Mouse (Mus musculus): ENCODE measurements around the gene Hpd. TPM values are rescaled to one million over a fixed set of nuclear protein-coding genes. Genes with fewer than 3 reads are reported as not detected.

Gene Hpd
- total and polyA plus RNA-seq, 2 experiments from 2014 or later = not detected

- ATAC-seq (ENCODE audit: low FRiP score) = no peak
- WGBS = 90% methylated on average over 4 of the region's 4 CpGs
Observed at GRCm38 (mm10) chr5:123198523-123198922, 16.0 kb upstream of the Hpd start.

DNA sequence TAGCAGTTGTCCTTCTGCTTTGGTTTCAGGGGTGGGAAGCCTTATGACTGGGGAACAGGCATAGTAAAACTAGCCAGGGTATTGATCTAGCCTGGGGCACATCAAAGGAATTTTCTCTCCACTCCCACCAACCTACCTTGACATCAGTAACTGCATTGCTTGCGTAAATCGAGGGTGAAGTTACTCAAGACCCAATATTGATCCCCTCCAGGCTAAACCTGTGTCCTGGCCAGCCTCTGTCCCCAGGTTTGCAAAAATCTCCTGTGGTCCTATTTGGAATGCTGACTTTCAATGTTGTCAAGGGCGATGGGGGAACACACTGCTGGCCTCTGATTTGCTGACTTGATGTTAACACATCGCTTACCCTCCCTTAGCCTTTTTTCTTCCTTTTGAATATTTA, 14.2 kb upstream of the Hpd start:
- no peak overlapping the region for H3K4me2 ChIP-seq (ENCODE audit: low read depth, low read length, poor library complexity, severe bottlenecking)
- no peak overlapping the region for H3K4me3 ChIP-seq (ENCODE audit: low read depth, low read length)
- H3K27ac ChIP-seq (ENCODE audit: low read depth, low read length) = no peak overlapping the region
- no peaks in the 10 kb centered on the region for H3K4me1 ChIP-seq (ENCODE audit: insufficient read depth, low read length)
- DNase-seq (ENCODE audit: low spot score) (no peak), ATAC-seq (ENCODE audit: low FRiP score) (no peak)
- no peaks in the 10 kb centered on the region for H3K36me3 ChIP-seq (ENCODE audit: insufficient read depth, low read length)
- H3K9me3 ChIP-seq (ENCODE audit: low read length) = no peaks in the 10 kb centered on the region
- TF ChIP-seq CTCF (IDR thresholded peaks at IDR 0.05) = no peak
- H3K27me3 ChIP-seq (ENCODE audit: insufficient read depth, low read length) = no peaks in the 10 kb centered on the region
- WGBS = 80% methylated on average over 4 of the region's 4 CpGs
- no peak overlapping the region for H3K9ac ChIP-seq (replicated peaks; ENCODE audit: low read length, poor library complexity, severe bottlenecking)

More at GRCm38 (mm10) chr5:123198523-123198922, 16.0 kb upstream of the Hpd start:
- no peaks in the 10 kb centered on the region for H3K27me3 ChIP-seq (ENCODE audit: insufficient read depth, low read length)
- TF ChIP-seq CTCF (IDR thresholded peaks at IDR 0.05) = no peak
- no peak overlapping the region for H3K9ac ChIP-seq (replicated peaks; ENCODE audit: low read length, poor library complexity, severe bottlenecking)
- no peaks in the 10 kb centered on the region for H3K36me3 ChIP-seq (ENCODE audit: insufficient read depth, low read length)
- no peak overlapping the region for H3K4me2 ChIP-seq (ENCODE audit: low read depth, low read length, poor library complexity, severe bottlenecking)
- no peaks in the 10 kb centered on the region for H3K4me1 ChIP-seq (ENCODE audit: insufficient read depth, low read length)
- H3K4me3 ChIP-seq (ENCODE audit: low read depth, low read length) = no peak overlapping the region
- H3K9me3 ChIP-seq (ENCODE audit: low read length) = no peaks in the 10 kb centered on the region
- no peak overlapping the region for H3K27ac ChIP-seq (ENCODE audit: low read depth, low read length)
- no peak for DNase-seq (ENCODE audit: low spot score)

DNA sequence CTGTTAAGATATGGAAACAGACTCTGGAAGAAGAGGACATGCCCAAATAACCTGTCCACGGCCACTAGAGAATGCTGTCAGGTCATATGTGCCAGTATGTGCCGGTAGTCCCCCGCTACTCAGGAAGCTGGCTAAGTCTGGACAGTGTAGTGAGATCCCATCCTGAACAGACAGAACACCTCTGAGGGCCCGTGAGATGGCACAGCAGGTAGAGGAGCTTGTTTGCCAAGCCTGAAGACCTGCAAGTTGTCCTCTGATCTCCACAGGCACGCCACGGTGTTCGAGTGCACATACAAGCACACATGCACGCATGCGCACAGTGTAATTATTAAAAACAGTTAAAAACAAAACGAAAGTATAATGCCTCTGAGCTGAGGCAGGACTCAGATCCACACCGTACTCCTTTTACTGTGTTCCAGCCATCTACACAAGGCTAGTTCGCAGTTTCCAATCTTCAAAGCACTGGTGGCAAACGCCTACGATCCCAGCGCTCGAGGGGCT, 13.0 kb upstream of the Hpd start:
- H3K9ac ChIP-seq (replicated peaks; ENCODE audit: low read length, poor library complexity, severe bottlenecking) = no peak overlapping the region
- TF ChIP-seq CTCF (IDR thresholded peaks at IDR 0.05) = no peak
- H3K4me2 ChIP-seq (ENCODE audit: low read depth, low read length, poor library complexity, severe bottlenecking) = no peak overlapping the region
- no peak for DNase-seq (ENCODE audit: low spot score)
- no peaks in the 10 kb centered on the region for H3K36me3 ChIP-seq (ENCODE audit: insufficient read depth, low read length)
- 92% methylated on average over 16 of the region's 16 CpGs for WGBS
- no peaks in the 10 kb centered on the region for H3K27me3 ChIP-seq (ENCODE audit: insufficient read depth, low read length)
- no peaks in the 10 kb centered on the region for H3K4me1 ChIP-seq (ENCODE audit: insufficient read depth, low read length)
- no peak overlapping the region for H3K27ac ChIP-seq (ENCODE audit: low read depth, low read length)
- no peak overlapping the region for H3K4me3 ChIP-seq (ENCODE audit: low read depth, low read length)
- H3K9me3 ChIP-seq (ENCODE audit: low read length) = no peaks in the 10 kb centered on the region
- no peak for ATAC-seq (ENCODE audit: low FRiP score)

- Histone ChIP-seq H3K4me1 (ENCODE audit: insufficient read depth, low read length) (no peaks in the 10 kb centered on the region), H3K27me3 (ENCODE audit: insufficient read depth, low read length) (no peaks in the 10 kb centered on the region), H3K4me3 (ENCODE audit: low read depth, low read length) (no peak overlapping the region), H3K36me3 (ENCODE audit: insufficient read depth, low read length) (no peaks in the 10 kb centered on the region), H3K9ac (replicated peaks; ENCODE audit: low read length, poor library complexity, severe bottlenecking) (no peak overlapping the region), H3K27ac (ENCODE audit: low read depth, low read length) (no peak overlapping the region), H3K9me3 (ENCODE audit: low read length) (no peaks in the 10 kb centered on the region), H3K4me2 (ENCODE audit: low read depth, low read length, poor library complexity, severe bottlenecking) (no peak overlapping the region)
- ATAC-seq (ENCODE audit: low FRiP score) = no peak
- TF ChIP-seq CTCF (IDR thresholded peaks at IDR 0.05) = no peak
- DNase-seq (ENCODE audit: low spot score) = no peak
- 87% methylated on average over 6 of the region's 6 CpGs for WGBS
Observed at GRCm38 (mm10) chr5:123194856-123195255, 12.3 kb upstream of the Hpd start.

GRCm38 (mm10) chr5:123193436-123193835, 10.9 kb upstream of the Hpd start:
- no peak overlapping the region for H3K9ac ChIP-seq (replicated peaks; ENCODE audit: low read length, poor library complexity, severe bottlenecking)
- no peak for TF ChIP-seq CTCF (IDR thresholded peaks at IDR 0.05)
- no peak overlapping the region for H3K27ac ChIP-seq (ENCODE audit: low read depth, low read length)
- DNase-seq (ENCODE audit: low spot score) (no peak), ATAC-seq (ENCODE audit: low FRiP score) (no peak)
- no peaks in the 10 kb centered on the region for H3K36me3 ChIP-seq (ENCODE audit: insufficient read depth, low read length)
- no peaks in the 10 kb centered on the region for H3K9me3 ChIP-seq (ENCODE audit: low read length)
- H3K4me3 ChIP-seq (ENCODE audit: low read depth, low read length) = no peak overlapping the region
- H3K4me1 ChIP-seq (ENCODE audit: insufficient read depth, low read length) = no peaks in the 10 kb centered on the region
- WGBS = 80% methylated on average over 5 of the region's 5 CpGs
- no peaks in the 10 kb centered on the region for H3K27me3 ChIP-seq (ENCODE audit: insufficient read depth, low read length)
- H3K4me2 ChIP-seq (ENCODE audit: low read depth, low read length, poor library complexity, severe bottlenecking) = no peak overlapping the region

DNA sequence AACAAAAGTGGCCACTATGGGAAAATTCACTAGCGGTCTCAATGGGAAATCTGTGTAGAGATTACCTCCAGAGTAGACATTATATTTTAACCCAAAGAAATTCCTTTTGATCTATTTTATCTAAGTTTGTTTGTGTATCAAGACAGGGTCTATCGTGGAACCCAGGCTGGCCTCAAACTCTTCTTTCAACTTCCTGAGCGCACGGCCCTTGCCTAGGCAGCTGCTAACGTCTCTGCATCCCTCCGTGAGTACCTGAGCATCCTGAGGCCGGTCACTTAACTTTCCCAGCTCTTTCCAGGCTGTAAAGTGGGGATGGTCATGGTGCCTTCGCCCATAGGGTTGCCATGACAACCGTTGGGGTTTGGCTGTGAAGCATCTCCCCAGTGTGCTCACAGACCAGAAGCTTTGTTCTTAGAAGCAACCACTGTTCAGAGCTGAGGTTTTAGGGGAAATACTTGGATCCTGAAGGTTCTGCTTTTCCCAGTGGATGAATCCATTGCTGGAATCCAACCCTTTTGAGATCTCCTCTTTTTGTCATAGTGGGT, 10.2 kb upstream of the Hpd start:
- Histone ChIP-seq H3K9ac (replicated peaks; ENCODE audit: low read length, poor library complexity, severe bottlenecking) (no peak overlapping the region), H3K27ac (ENCODE audit: low read depth, low read length) (no peak overlapping the region), H3K27me3 (ENCODE audit: insufficient read depth, low read length) (no peaks in the 10 kb centered on the region), H3K36me3 (ENCODE audit: insufficient read depth, low read length) (no peaks in the 10 kb centered on the region), H3K4me1 (ENCODE audit: insufficient read depth, low read length) (no peaks in the 10 kb centered on the region), H3K4me3 (ENCODE audit: low read depth, low read length) (no peak overlapping the region), H3K9me3 (ENCODE audit: low read length) (no peaks in the 10 kb centered on the region), H3K4me2 (ENCODE audit: low read depth, low read length, poor library complexity, severe bottlenecking) (no peak overlapping the region)
- DNase-seq (ENCODE audit: low spot score) (peak; percentile 20), ATAC-seq (ENCODE audit: low FRiP score) (no peak)
- TF ChIP-seq CTCF (IDR thresholded peaks at IDR 0.05) = no peak
- WGBS = 48% methylated on average over 9 of the region's 9 CpGs
